In the genomic region with DNA sequence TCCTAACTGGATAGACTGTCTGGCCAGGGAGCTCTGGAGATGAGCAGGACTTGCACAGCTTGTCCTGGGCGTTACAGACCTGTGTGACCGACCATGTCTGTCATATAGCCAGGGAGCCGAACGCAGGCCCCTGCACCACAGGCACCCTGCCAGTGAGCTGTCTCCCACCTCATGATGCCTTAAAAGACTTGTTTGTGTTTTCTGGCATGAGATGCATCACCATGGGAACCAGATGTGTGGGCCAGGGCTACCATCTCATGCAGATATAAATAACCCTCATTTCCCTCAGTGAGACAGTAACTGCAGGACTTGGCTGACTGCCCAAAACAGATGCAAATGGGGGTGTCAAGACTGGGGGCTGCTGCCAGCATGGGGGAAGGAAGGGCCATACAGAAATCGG, we compare ENCODE assay signal across 11 mouse cellular contexts. TPM values are rescaled to one million over a fixed set of nuclear protein-coding genes. Genes with fewer than 3 reads are reported as not detected.
A peak's percentile ranks its signal among the peaks of the same experiment; 100 is the strongest.
DNase-seq lines count a peak whose midpoint lies in the region; ATAC-seq lines count a peak whose summit lies in the region.
"Had no signal": no experiment of that assay in that cellular context is flagged by ENCODE, and none has a peak within 500 bp of the region (broad histone marks: within the 10 kb centered on the region; RNA-seq: fewer than 3 reads in every experiment).

No protein-coding gene starts in this region.

- H3K36me3 ChIP-seq in forebrain, embryonic 13.5 days (ENCODE audit: poor library complexity, severe bottlenecking): peaks cover 96% of the 10 kb centered on the region
- H3K36me3 ChIP-seq in forebrain, embryonic 10.5 days (replicated peaks): peaks cover 92% of the 10 kb centered on the region

- peak overlapping the region; percentile 14; the same call in 1 of the 2 replicates for H3K4me2 ChIP-seq in forebrain, embryonic 13.5 days
- H3K4me2 ChIP-seq: midbrain, embryonic 12.5 days had no signal

- peak overlapping the region; percentile 80 for H3K27ac ChIP-seq in forebrain, embryonic 13.5 days
- H3K27ac ChIP-seq in forebrain, embryonic 10.5 days: no peak overlapping the region
- H3K27ac ChIP-seq: midbrain, embryonic 12.5 days had no signal

- peak overlapping the region; percentile 2; the same call in 1 of the 2 replicates for H3K9ac ChIP-seq in forebrain, embryonic 13.5 days
- H3K9ac ChIP-seq: midbrain, embryonic 12.5 days had no signal

- H3K27me3 ChIP-seq in forebrain, embryonic 13.5 days: no peaks in the 10 kb centered on the region
- no peaks in the 10 kb centered on the region for H3K27me3 ChIP-seq in forebrain, embryonic 10.5 days (ENCODE audit: poor library complexity, severe bottlenecking)
- H3K27me3 ChIP-seq: midbrain, embryonic 12.5 days had no signal

- H3K9me3 ChIP-seq in forebrain, embryonic 13.5 days (replicated peaks): no peaks in the 10 kb centered on the region
- H3K9me3 ChIP-seq in forebrain, embryonic 10.5 days: peaks cover 19% of the 10 kb centered on the region
- H3K9me3 ChIP-seq: midbrain, embryonic 12.5 days had no signal

- H3K4me1 ChIP-seq in forebrain, embryonic 13.5 days: peaks cover 24% of the 10 kb centered on the region
- H3K4me1 ChIP-seq in forebrain, embryonic 10.5 days: no peaks in the 10 kb centered on the region
- H3K4me1 ChIP-seq: midbrain, embryonic 12.5 days had no signal

- no peak for DNase-seq in forebrain, embryonic 10.5 days (ENCODE audit: extremely low spot score, low spot score)
- DNase-seq in retina, postnatal 1 day: peak; percentile 35
- no peak for DNase-seq in retina, embryonic 14.5 days (ENCODE audit: low spot score)
- DNase-seq in left cerebral cortex, postnatal 4 days: peak; percentile 74
- no peak for DNase-seq in Muller cell, postnatal 12 days (ENCODE audit: inconsistent ontology term)
- no peak for DNase-seq in kidney, postnatal 14 days
- DNase-seq in urinary bladder, postnatal 14 days (ENCODE audit: low spot score): no peak

- intact Hi-C loops in left cerebral cortex, postnatal 4 days (cut with DNase I): loop anchor here (5.0 kb wide), 1 partner anchor 35 kb away; no protein-coding TSS in a partner anchor

- no peak overlapping the region for H3K4me3 ChIP-seq in forebrain, embryonic 13.5 days
- H3K4me3 ChIP-seq in forebrain, embryonic 10.5 days: no peak overlapping the region
- H3K4me3 ChIP-seq: midbrain, embryonic 12.5 days had no signal

- WGBS in forebrain, embryonic 13.5 days: 32% methylated on average over 5 of the region's 5 CpGs
- 92% methylated on average over 5 of the region's 5 CpGs for WGBS in forebrain, embryonic 10.5 days

- ATAC-seq in forebrain, embryonic 13.5 days: peak; percentile 80

RNA-seq across cellular contexts. Expression of gene Clip2, which starts 40.1 kb away (rescaled TPM):
- 9.4 and 11.4 TPM in 2 replicates for polyA plus RNA-seq in forebrain, embryonic 13.5 days (2015; fragmentation: Nextera tagmentation; extraction: Ambion mirVana)
- polyA plus RNA-seq in forebrain, embryonic 10.5 days (2016; fragmentation: Nextera tagmentation; extraction: Ambion mirVana): 4.2 and 4.5 TPM in 2 replicates
- total RNA-seq in left cerebral cortex, postnatal 4 days (2021): 100 to 1,000 TPM; 172 to 179 TPM

RNA-seq across cellular contexts. Expression of gene Syna, which starts 47.9 kb away (rescaled TPM):
- 0.31 and 0.52 TPM in 2 replicates for polyA plus RNA-seq in forebrain, embryonic 13.5 days (2015; fragmentation: Nextera tagmentation; extraction: Ambion mirVana)
- 0.10 TPM in 1 of 2 replicates, not detected in the other for polyA plus RNA-seq in forebrain, embryonic 10.5 days (2016; fragmentation: Nextera tagmentation; extraction: Ambion mirVana)
- not detected for total RNA-seq in left cerebral cortex, postnatal 4 days (2021)
- total RNA-seq: granulocyte monocyte progenitor cell, adult 5-6 weeks had no signal
- polyA plus RNA-seq: stomach, embryonic 14.5 days had no signal

RNA-seq across cellular contexts. Expression of gene Gtf2ird1, which starts 55.6 kb away (rescaled TPM):
- polyA plus RNA-seq in forebrain, embryonic 13.5 days (2015; fragmentation: Nextera tagmentation; extraction: Ambion mirVana): 72.9 and 80.2 TPM in 2 replicates
- 92.6 and 98.9 TPM in 2 replicates for polyA plus RNA-seq in forebrain, embryonic 10.5 days (2016; fragmentation: Nextera tagmentation; extraction: Ambion mirVana)
- 10 to 100 TPM; 67.6 to 81.6 TPM for total RNA-seq in left cerebral cortex, postnatal 4 days (2021)

Comparison
In these comparisons a context has a peak if more than half of its experiments do, and no peak if none do; other contexts are left out.
1. DNase-seq: peak in retina, postnatal 1 day (single experiment) and left cerebral cortex, postnatal 4 days (single experiment); none in forebrain, embryonic 10.5 days (single experiment), retina, embryonic 14.5 days (single experiment), Muller cell, postnatal 12 days (single experiment), kidney, postnatal 14 days (single experiment) and urinary bladder, postnatal 14 days (single experiment).